Mouse (Mus musculus) olfactory bulb, adult 2 months (tissue): ENCODE results near the gene Dctn1. TPM values are rescaled to one million over a fixed set of nuclear protein-coding genes. Genes with fewer than 3 reads are reported as not detected.
"Not testable (repeated sequence)": the region's sequence is repeated elsewhere in the genome, so short reads cannot be mapped to it uniquely, and the experiment has no call there.

Experiments
- H3K27ac ChIP-seq: fragments of 200-500 bp; 2 replicates; pipeline ENCODE4 v1.5.1; 2012; ENCODE audit warnings: low read depth, low read length; ENCODE audit not compliant: insufficient read depth
- H3K4me1 ChIP-seq: fragments of 200-500 bp; 2 replicates; pipeline ENCODE4 v1.6.1; 2012; ENCODE audit warnings: low read length; ENCODE audit not compliant: control insufficient read depth, insufficient read depth
- H3K4me3 ChIP-seq: fragments of 200-500 bp; 2 replicates; pipeline ENCODE4 v1.5.1; 2012; ENCODE audit warnings: mild to moderate bottlenecking, low read depth, low read length, moderate library complexity; ENCODE audit not compliant: insufficient read depth
- CTCF ChIP-seq: fragments of 200-500 bp; IDR thresholded peaks from 2 replicates; pipeline ENCODE4 v1.5.1; 2012; ENCODE audit warnings: low read depth, mild to moderate bottlenecking, low read length, moderate library complexity; ENCODE audit not compliant: insufficient read depth
- POLR2A ChIP-seq: fragments of 200-500 bp; IDR thresholded peaks from 2 replicates; pipeline ENCODE4 v1.6.1; 2012; ENCODE audit warnings: mild to moderate bottlenecking, low read depth, low read length, moderate library complexity; ENCODE audit not compliant: insufficient read depth
- WGBS: fragments of 180-500 bp; shearing (Covaris S2); methylation state at CpG from one replicate; pipeline ENCODE4 v1.1.7; 2018; 5-methylcytosine and 5-hydroxymethylcytosine counted together
- polyA plus RNA-seq: library from polyadenylated mRNA; stranded (reverse); fragments of >200 nt; gene quantifications from 2 replicates; pipeline ENCODE4 v1.2.4, GENCODE M21; 2012; ENCODE audit warnings: low replicate concordance; ENCODE audit not compliant: missing spikeins, insufficient read depth, insufficient read length

The Dctn1 gene
- polyA plus RNA-seq, 1 experiment, result 187 TPM

DNA sequence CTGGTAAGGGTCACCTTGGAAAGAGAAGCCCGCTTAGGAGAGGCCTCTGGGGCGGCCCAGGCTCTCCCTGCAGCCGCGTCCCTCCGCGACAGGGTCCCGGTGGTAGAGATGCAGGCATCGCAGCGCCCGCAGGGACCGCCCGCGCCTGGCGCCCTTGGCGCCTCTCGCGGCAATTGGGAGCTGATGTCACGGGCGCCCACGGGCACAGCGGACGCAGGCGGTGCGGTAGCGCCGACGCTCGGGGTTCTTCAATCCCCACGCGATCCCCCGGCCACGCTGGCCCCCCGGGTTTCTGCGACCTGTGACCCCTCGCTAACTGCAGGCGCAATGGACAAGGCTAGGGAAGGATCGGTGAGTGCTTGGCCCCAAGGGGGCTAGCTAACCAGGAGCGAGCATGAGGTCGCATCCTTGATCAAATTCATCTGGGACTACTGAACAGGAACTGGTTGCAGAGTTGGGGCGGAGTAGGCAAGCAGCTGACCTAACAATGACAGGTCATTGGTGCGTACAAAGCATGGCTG lies 23.4 kb upstream of the Dctn1 start:
- Histone ChIP-seq H3K27ac (peak overlapping the region; percentile 91), H3K4me1 (peaks cover 26% of the 10 kb centered on the region), H3K4me3 (peak overlapping the region; percentile 53)
- peak; percentile 78 for TF ChIP-seq POLR2A
- no peak for TF ChIP-seq CTCF
- 3% methylated on average over 41 of the region's 41 CpGs for WGBS

DNA sequence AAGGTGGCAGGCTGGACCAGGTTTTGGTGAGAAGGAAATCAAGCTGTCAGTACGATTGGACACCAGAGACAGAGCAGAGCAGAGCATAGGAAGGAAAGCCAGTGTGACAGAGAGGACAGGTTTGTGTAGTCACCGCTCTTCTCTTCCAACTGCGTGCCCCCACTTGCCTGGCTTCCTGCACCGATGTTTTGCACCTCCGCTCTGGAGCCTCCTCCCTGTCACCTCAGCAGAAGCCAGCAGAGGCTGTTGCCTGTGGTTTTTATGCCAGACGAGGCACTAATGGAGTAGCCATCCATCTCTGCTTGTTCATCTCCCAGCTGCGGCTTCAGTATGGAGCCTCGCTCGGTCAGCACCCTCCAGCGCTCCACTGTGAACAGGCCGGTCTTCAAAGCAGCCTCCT lies 22.8 kb upstream of the Dctn1 start:
- TF ChIP-seq CTCF (no peak), POLR2A (no peak)
- 0 out of 2 replicates have a peak overlapping the region, but pooled peaks have one; percentile 41 for H3K27ac ChIP-seq
- 65% methylated on average over 11 of the region's 11 CpGs for WGBS
- H3K4me1 ChIP-seq, result peaks cover 24% of the 10 kb centered on the region
- peak overlapping the region; percentile 53 for H3K4me3 ChIP-seq

DNA sequence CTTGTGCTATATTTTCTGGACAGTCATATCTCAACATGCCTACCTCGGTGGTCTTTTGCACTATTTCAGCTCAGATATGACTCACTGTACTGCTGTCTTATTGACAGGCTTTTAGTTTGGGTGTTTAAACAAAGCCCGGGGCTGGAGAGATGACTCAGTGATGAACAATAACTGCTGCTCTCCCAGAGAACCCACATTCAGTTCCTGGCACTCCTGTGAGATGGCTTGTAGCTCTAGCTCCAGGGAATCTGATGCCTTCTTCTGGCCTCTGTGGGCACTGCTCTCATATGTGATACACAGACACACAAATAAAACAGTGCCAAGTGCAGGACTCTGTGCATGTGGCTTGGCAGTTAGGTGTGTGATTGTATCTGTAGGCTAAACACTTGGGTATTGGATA lies 20.5 kb upstream of the Dctn1 start:
- no peak overlapping the region for H3K27ac ChIP-seq
- TF ChIP-seq POLR2A, result no peak
- TF ChIP-seq CTCF, result no peak
- WGBS, result 27% methylated on average over 2 of the region's 2 CpGs
- no peak overlapping the region for H3K4me3 ChIP-seq
- peaks cover 25% of the 10 kb centered on the region for H3K4me1 ChIP-seq

DNA sequence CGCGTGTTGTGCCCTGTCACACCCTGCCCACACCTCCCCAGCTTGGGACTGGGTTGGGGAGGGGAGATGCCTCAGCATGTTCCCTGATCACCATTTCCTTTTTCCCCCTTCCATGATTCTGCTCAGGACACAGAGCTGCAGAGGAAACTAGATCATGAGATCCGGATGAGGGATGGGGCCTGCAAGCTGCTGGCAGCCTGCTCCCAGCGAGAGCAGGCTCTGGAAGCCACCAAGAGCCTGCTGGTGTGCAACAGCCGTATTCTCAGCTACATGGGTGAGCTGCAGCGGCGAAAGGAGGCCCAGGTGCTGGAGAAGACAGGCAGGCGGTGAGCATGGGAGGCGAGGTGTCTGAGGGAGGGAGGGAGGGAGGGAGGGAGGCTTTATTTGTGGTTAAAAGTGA lies 19.9 kb upstream of the Dctn1 start:
- H3K4me1 ChIP-seq, result peaks cover 25% of the 10 kb centered on the region
- WGBS, result 72% methylated on average over 9 of the region's 9 CpGs
- H3K27ac ChIP-seq, result no peak overlapping the region
- no peak overlapping the region for H3K4me3 ChIP-seq
- TF ChIP-seq CTCF (no peak), POLR2A (no peak)

DNA sequence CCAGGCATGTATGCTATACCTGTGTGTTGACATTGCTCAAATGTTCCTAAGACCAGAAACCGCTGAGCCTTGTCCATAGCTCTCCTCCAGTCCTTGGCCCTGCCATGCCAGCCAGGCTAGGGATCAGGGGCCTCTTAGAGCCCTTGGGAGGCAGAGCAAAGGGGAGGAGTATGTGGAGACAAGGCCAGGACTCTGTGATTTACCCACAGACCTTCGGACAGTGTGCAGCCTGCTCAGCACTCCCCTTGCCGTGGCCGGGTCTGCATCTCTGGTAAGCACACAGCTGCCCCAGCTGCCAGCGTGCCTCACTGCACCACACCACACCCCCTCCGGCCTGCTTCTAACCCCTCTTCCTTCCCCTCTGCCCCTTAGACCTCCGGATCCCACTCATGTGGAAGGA lies 18.4 kb upstream of the Dctn1 start:
- H3K27ac ChIP-seq, result no peak overlapping the region
- TF ChIP-seq CTCF, result no peak
- no peak for TF ChIP-seq POLR2A
- WGBS, result 60% methylated on average over 7 of the region's 7 CpGs
- H3K4me3 ChIP-seq, result no peak overlapping the region
- peaks cover 19% of the 10 kb centered on the region for H3K4me1 ChIP-seq

DNA sequence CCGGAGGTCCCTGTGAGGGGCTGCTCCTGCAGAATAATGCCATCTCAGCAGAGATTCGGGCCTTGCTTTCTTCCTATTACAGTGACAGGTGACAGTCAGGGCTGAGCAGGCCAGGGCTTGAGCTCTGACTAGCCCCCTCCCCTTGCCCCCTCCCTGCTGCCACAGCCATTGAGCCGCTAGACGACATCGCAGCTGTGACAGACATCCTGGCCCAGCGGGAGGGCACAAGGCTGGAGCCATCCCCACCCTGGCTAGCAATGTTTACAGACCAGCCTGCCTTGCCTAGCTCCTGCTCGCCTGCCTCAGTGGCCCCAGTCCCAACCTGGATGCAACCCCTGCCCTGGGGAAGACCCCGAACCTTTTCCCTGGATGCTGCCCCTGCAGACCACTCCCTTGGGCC lies 14.0 kb upstream of the Dctn1 start:
- no peak overlapping the region for H3K27ac ChIP-seq
- TF ChIP-seq POLR2A (no peak), CTCF (no peak)
- peaks cover 20% of the 10 kb centered on the region for H3K4me1 ChIP-seq
- 39% methylated on average over 8 of the region's 8 CpGs for WGBS
- no peak overlapping the region for H3K4me3 ChIP-seq

DNA sequence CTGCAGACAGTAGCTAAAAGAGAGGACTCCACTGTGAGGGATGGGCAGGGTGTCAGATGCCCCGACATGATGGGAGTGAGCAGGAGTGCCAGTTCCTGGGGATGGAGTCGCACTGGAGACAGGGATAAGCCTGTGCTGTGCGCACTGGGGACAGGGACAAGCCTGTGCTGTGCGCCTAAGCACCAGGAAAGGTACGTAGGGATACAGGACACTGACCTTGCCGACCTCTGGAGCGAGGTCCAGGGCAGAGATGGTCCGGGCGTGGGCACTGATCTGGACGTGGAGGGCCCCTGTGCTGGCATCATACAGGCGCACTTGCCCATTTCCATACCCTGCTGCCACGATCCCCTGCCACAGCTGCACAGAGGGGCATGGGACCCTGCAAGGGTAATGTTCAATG lies 12.7 kb upstream of the Dctn1 start:
- 90% methylated on average over 12 of the region's 12 CpGs for WGBS
- no peak overlapping the region for H3K27ac ChIP-seq
- no peak overlapping the region for H3K4me3 ChIP-seq
- no peak for TF ChIP-seq CTCF
- no peak for TF ChIP-seq POLR2A
- peaks cover 10% of the 10 kb centered on the region for H3K4me1 ChIP-seq

DNA sequence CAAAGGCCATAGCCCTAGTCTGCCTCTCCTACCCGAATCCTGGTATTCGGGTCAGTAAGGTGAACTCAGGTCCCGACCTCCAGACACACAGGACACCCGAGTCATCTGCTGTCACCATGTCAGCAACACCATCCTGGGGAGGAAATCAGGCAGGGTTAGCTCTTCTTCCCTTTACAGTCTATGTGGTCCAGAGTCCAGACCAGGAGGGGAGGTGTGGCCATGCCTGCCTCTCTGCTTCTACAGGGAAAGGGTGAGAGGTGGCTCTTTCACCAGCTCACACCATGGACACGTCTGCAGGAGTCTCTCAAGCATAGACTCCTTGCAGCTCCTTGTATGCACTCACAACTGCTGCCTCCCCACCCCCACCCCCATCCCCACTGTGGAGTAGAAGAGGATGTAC lies 12.2 kb upstream of the Dctn1 start:
- 83% methylated on average over 5 of the region's 5 CpGs for WGBS
- no peak overlapping the region for H3K27ac ChIP-seq
- TF ChIP-seq POLR2A (no peak), CTCF (no peak)

DNA sequence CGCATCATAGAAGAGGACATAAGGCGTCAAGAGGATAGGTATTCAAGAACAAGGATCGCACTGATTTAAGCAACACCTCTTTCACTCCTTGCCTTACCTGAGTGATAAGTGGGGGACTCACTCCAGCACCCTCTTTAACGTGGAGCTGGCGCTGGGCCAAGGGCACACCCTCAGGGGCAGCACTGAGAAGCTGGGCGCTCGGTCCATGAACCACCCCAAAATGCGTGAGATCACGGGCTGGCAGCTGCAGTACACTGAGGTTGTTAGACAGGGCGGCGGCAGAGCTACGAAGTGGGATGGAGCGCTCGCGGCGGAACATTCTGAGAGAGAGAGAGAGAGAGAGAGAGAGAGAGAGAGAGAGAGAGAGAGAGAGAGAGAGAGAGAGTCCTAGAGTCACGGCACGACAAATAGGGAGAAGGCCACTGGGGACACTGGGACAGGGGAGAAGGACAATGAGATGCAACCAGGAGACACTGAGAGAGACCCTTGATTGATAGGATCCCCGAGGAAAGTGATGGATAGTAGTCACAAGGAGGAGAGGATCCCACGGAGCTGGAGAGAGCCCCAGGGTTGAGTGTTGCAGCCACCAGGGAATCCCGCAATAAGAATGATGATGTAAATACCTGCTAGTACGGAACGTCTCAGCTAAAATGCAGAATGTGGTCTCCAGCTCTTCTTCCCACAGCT lies 10.0 kb upstream of the Dctn1 start:
- Histone ChIP-seq H3K27ac (no peak overlapping the region), H3K4me3 (peak overlapping the region; percentile 50), H3K4me1 (peaks cover 9% of the 10 kb centered on the region)
- TF ChIP-seq POLR2A (no peak), CTCF (no peak)
- WGBS, result 9% methylated on average over 23 of the region's 23 CpGs

More for the DNA sequence above, 12.2 kb upstream of the Dctn1 start:
- H3K4me3 ChIP-seq, result no peak overlapping the region
- H3K4me1 ChIP-seq, result peaks cover 9% of the 10 kb centered on the region

DNA sequence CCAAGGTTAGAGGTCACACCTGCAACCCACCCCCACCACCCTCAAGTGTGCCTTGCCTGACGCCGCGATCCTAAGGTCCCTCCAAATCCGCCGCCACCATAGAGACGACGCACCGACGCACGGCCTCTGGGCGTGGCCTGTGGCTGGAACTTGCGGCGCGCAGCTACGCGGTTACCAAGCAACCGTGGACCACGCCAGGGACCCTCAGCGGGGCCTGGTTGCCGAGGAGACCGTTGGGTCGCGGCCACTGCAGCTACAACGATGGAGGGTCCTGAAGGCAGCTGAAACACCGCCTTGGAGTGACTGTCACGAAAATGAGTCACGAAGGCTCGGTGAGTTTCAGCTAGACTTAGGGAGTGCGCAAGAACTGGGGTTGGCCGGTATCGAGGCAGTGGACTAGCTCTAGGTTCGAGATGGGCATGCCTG lies 9.4 kb upstream of the Dctn1 start, which contains the start of the genes Wdr54 and 1700003E16Rik:
TSS of gene Wdr54 (minus strand) at position 139 of the 426 bp plus-strand sequence.
TSS of gene 1700003E16Rik (plus strand) at position 146 of the 426 bp plus-strand sequence.
- Histone ChIP-seq H3K4me1 (peaks cover 9% of the 10 kb centered on the region), H3K27ac (no peak within 1 kb of the TSS), H3K4me3 (peak within 1 kb of the TSS; percentile 50)
- under 1% methylated on average over 32 of the region's 32 CpGs for WGBS
- TF ChIP-seq POLR2A (no peak; the same call in 1 of the 2 replicates), CTCF (no peak)

DNA sequence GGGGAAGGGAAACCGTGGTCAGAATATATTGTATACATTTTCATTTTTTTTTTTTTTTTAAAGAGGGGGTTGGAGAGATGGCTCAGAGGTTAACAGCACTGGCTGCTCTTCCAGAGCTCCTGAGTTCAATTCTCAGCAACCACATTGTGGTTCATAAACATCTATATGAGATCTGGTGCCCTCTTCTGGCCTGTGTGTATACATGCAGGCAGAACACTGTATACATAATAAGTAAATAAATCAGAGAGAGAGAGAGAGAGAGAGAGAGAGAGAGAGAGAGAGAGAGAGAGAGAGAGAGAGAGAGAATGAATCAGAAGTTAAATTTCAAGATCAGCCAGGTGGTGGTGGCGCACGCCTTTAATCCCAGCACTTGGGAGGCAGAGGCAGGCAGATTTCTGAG lies 6.3 kb upstream of the Dctn1 start:
- not testable (repeated sequence) for H3K27ac ChIP-seq, H3K4me3 ChIP-seq
- WGBS, result 17% methylated on average over 3 of the region's 3 CpGs
- H3K4me1 ChIP-seq, result peaks cover 15% of the 10 kb centered on the region
